Mouse (Mus musculus): ENCODE measurements around the gene Tceanc.
"Not testable (repeated sequence)": the region's sequence is repeated elsewhere in the genome, so short reads cannot be mapped to it uniquely, and the experiment has no call there.

Tceanc gene

GRCm38 (mm10) chrX:166518345-166518744 lies at the start of gene Tceanc:
Gene Tceanc (minus strand): TSS chrX:166518567.
- no peak for DNase-seq (ENCODE audit: low spot score)

GRCm38 (mm10) chrX:166565983-166566382 lies 47.6 kb upstream of the Tceanc start:
- DNase-seq (ENCODE audit: low spot score), result no peak

DNA sequence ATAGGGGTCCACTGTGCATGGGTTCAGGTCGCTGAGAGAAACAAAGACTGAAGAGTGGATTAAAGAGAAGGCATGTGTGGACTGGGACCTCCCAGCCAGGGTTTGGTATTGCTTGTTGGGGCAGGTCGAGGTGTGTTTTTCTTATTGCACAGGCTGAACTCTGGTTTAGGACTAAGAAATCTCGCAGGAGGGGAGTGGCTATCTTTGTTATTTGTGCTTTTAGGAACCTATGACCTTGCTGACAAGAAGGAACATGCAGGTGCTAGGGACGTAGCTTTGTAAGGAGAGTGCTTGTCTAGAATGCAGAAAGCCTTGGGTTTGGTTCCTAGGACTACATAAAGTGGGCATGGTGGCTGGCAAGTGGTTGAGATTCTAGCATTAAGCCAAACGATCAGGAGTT lies 47.0 kb upstream of the Tceanc start:
- no peak for DNase-seq (ENCODE audit: low spot score)

- no peak for DNase-seq (ENCODE audit: low spot score)
Measured at GRCm38 (mm10) chrX:166564900-166565299, 46.5 kb upstream of the Tceanc start.

GRCm38 (mm10) chrX:166559333-166559732 lies 41.0 kb upstream of the Tceanc start:
- DNase-seq (ENCODE audit: low spot score), result no peak

GRCm38 (mm10) chrX:166552355-166552754 lies 34.0 kb upstream of the Tceanc start:
- DNase-seq (ENCODE audit: low spot score), result no peak

DNA sequence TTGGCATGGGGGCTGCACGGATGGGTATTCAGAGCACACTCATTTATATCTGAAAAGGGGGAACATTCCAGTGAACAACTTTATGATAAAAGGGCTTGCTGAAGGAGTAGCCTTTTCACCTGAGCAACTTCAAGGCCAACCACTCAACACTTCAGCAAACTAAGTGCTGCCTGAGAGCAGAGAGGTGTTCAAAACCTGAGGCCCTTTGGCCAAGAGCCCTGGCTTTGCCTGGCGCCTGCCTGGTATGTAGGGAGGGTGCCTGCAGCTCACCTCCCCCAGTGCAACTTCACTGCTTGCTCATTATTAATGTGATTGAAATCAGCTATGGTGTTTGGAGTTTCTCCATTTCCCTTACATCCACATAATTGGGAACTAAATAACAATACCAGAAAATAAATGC lies 28.1 kb upstream of the Tceanc start:
- no peak for DNase-seq (ENCODE audit: low spot score)

DNA sequence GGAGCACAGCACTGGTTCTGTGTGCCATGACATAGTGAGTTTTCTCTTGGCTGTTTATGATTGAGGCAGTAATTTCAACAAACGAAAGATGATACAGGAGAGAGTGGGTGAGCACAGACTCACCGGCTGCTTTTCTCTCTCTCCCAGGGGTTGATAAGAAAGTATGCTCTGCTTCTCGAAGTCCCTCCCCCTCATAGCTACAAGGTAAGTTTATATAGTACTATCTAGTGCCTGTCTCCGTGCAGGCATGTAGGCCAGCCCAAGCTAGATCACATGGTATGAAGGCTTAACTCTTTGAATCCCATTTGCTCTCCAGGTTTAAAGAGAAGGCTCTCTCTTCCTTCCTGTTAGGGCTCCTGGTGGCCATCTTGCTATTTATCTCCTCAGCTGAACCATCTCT lies 16.8 kb upstream of the Tceanc start:
- DNase-seq (ENCODE audit: low spot score), result no peak

DNA sequence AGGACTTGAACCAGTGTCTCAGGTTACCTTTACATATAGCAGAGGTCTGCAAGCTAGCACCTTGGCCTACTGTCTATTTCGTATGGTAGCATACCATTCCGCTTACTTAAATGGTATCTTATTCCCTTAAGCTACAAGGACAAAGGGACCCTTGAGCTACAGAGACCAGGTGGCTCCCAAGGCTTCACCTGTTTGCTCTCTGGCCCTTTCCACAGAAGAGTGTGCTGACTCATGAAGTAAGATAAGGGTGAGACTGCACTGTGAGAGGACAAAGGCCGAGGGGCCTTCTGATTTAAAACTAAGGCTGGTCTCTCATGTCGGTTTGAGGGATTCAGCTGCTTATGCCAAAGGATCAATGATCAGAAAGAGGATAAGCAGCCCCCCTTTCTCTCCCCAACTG lies 15.1 kb upstream of the Tceanc start:
- no peak for DNase-seq (ENCODE audit: low spot score)

DNA sequence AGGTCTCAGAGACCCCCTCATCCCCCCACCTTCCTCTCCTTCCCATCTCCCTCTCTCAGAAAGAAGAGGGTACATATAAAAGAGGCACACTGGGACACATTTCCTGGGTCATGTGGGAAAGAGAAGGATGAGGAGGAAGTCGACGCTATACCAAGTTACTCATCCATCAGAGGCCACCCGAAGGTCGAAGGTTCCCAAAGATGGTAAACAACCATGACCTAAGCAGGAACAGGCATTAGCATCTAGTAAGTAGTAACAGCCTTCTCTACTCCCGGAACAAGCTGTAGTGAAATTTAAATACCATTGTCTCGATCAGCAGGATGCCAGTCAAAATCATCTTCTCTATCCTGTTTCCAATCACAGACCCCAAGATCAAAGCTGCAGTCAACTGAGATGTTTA lies 13.3 kb upstream of the Tceanc start:
- DNase-seq (ENCODE audit: low spot score), result no peak

GRCm38 (mm10) chrX:166528126-166528525 lies 9.8 kb upstream of the Tceanc start:
- DNase-seq (ENCODE audit: low spot score), result no peak

GRCm38 (mm10) chrX:166525637-166526315 lies 7.4 kb upstream of the Tceanc start:
- DNase-seq (ENCODE audit: low spot score), result no peak

- no peak for DNase-seq (ENCODE audit: low spot score)
Measured at GRCm38 (mm10) chrX:166520782-166521181, 2.4 kb upstream of the Tceanc start.

GRCm38 (mm10) chrX:166516631-166517030 lies 1.7 kb downstream of the Tceanc start:
- DNase-seq (ENCODE audit: low spot score), result no peak

DNA sequence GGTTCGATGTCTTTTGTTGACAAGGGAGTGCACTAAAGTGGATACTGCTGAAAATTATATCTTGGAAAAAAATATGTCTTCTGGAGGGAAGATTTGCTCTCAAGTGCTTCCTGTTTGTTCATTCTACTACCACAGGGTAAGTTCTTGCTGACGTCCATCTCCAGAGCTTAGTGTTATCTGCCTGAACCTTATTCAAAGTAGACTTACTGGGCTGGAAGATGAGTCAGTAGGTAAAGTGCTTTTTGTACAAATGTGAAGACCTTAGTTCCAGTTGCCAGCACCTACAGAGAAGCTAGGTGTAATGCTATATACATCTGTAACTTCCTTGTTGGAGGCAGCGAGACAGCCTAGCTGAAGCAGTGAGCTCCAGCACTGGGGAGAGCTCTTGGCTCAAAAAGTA lies 2.4 kb downstream of the Tceanc start:
- DNase-seq (ENCODE audit: low spot score), result no peak

DNA sequence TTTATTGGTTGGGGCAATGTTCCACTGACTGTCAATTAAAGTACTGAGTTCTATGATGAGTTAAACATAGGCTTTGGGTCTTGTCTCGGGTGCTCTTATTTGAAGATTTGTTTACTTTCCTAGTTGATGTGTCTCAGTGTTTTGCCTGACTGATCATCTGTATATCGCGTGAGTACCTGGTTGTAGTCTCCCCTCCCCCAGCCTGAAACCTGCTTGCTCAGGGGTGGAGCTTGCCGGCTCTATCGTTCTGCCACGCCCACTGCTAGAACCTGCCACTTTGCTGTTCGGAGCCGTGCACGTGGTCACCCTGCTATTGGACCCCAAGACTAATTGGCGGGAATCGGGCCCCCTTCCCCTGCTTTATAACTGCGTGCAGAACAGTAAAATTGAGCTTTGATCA lies 4.3 kb downstream of the Tceanc start:
- DNase-seq (ENCODE audit: low spot score), result not testable (repeated sequence)

DNA sequence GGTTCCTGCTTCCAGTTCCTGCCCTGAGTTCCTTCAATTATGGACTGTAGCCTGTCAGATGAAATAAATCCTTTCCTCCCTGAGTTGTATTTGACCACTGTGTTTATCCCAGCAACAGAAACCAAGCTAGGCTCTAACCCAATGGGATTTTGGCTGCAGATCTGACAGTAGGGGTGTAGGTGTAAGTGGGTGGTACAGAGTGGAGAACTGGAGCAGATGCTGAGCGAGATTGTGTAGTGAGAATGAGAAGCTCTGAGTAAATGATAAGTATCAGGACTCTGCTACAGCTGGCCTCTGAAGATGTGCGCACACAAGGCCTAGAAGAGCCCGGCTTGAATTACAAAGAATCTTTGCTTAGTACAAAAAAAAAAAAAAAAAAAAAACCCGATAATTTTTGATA lies 6.3 kb downstream of the Tceanc start:
- no peak for DNase-seq (ENCODE audit: low spot score)

DNA sequence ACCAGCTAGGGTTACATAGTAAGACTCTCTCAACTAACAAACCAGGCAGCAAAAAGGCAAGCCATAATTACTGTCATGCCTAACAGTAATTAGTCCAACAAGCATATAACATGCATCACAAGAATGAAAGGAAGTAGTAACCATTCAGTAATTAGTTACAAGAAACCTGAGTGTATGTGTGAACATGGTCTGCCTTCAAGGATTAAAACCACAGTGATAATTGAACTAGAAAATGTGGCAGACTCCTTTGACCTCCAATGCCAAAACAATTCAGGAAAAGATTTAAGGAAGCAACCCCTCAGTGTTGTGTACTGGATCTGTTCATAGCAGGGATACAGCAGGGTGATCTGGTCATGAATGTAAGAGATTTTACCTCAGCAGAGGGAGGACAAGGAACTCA lies 7.3 kb downstream of the Tceanc start:
- DNase-seq (ENCODE audit: low spot score), result no peak

DNA sequence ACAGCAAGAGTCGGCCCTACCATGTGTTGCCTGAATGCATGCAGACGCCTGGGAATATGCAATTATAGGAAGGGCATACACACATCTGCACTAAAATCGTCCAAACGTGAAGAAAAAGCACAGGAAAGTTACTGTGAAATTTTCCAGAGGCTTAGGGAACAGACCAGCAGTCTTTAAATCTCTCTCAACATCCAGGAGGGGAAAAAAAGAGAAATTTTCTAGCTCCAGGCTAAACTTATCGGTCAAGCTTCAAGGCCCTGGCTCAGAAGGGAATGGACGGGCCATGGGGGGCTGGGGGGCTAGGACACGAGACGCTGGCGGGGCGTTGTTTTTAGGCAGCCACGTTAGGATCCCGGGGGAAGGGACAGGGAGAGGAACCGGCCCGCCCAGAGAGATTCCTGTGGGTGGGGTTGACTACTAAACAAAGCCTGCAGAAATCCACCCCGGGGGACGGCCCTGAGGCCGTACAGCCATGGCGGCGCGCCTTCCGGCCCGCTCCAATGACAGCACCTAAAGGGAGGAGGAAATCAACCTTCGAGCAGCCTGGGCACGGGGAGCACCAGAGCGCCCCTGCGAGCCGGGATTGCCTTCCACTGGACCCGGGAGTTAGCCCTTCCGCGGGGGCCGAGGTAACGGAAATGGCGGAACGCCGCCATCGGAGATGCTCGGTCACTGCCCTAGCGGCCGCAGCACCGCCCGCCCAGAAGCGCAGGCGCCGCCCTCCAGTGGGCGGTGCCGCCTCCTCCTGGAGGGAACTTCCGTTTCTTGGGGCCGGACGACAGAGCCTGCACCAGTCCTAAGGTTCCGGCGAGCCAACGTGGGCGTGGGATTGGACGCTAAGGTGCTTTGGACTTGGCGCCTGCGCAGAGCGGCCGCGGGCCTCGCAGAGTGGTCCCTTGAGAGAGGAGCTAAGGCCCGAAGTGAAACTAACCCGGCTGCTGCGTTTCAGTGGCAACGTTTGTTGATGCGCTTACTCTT lies 8.3 kb downstream of the Tceanc start:
- DNase-seq (ENCODE audit: low spot score), result peak; percentile 94

DNA sequence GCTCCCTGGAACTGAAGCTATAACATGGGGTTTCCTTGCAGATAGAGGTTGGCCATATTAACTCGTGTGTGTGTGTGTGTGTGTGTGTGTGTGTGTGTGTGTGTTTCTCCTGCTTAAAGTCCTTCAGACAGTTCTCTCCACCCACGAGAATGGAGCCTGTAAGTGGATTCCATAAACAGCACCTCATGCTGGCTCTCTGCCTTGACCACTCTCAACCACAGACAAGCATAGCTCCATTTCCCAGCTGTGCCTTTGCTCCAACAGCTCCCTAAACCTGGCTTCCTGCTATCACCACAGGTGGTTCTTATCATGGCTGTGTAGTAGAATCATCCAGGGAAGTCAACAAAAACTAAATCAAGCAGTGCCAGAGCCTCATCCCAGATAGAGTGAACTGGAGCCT lies 13.9 kb downstream of the Tceanc start:
- DNase-seq (ENCODE audit: low spot score), result no peak

GRCm38 (mm10) chrX:166499496-166500190 lies 18.7 kb downstream of the Tceanc start:
- no peak for DNase-seq (ENCODE audit: low spot score)

DNA sequence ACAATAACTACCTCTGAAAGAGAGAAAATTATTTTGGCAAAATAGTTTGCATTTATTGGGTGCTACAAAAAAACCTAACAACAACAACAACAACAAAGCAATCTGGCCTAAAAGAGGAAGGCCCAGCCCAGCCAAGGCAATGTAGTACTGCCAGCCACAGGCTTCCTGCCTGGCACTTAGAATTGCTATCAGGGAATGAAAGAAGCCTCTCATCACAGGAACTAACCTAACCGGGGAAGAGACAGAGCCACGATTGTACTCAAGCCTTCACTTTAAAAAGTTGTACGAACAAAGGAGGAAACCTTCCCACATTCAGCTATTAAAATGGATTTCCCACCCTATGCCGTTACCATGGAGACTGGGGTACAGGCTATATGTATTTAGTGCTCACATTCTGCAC lies 20.6 kb downstream of the Tceanc start:
- no peak for DNase-seq (ENCODE audit: low spot score)

DNA sequence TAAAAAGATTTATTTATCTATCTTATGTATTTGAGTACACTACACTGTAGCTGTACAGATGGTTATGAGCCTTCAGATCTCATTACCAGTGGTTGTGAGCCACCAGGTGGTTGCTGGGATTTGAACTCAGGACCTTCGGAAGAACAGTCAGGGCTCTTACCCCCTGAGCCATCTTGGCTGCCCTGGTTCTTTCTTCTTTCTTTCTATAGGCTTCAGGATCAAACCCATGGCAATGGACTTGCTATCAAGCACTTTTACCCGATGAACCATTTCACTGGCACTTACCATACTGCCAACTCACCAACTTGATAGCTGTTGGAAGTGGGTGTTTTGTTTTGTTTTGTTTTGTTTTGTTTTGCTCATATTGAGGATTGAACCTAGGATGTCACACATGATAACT lies 23.3 kb downstream of the Tceanc start:
- no peak for DNase-seq (ENCODE audit: low spot score)

All from testis, postnatal 14 days (tissue).